Mouse (Mus musculus): ENCODE data around the gene Klra4. TPM values are rescaled to one million over a fixed set of nuclear protein-coding genes. Genes with fewer than 3 reads are reported as not detected.
"Not testable (repeated sequence)": the region's sequence is repeated elsewhere in the genome, so short reads cannot be mapped to it uniquely, and the experiment has no call there.

Klra4 gene
- total RNA-seq (2021), result not detected

DNA sequence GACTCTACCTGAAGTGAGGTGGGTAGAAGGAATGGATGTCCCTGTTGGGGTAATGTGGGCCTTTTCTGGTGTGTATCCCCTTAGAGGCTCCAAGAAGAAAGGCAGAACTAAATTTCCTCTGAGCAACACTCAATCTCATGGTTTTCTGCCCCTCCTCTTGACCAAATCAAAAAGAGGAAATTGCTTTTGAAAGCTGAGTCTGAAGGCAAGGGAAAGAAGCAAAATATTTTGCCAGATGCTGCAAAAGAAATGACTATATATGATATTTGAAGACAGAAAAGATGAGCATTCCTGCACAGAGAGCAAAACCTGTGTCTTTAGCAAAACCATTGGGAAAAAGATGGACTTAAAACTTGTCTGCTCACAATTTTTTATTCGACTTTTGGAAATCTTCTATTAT lies at the start of gene Klra4:
Klra4 (minus strand) TSS at position 101 of the 400 bp plus-strand sequence.
- not testable (repeated sequence) for DNase-seq (ENCODE audit: low spot score)
- intact Hi-C loops (cut with DNase I), result loop anchor here (5.0 kb wide), 1 partner anchor 240 kb away; no protein-coding TSS in a partner anchor

DNA sequence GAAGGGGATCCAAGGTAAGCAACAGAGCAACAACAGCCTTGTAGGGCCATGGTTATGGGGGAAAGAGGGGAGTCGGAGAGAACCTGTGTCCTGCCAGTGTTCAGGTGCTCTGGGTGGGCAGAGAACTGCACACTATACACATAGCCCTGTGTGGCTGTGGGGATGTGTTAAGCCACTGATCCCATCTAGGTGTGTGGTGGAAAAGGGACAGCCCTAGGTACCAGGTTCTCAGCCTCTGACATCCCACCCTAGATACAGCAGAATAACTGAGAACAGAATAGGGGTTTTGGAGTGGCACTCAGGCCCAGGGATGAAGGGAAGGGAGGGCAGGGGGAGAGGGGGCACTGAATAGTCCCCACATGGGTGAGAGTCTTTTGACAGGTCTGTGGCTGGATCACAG lies 43.4 kb upstream of the Klra4 start:
- DNase-seq (ENCODE audit: low spot score), result no peak
- intact Hi-C loops (cut with DNase I), result no loop called here

DNA sequence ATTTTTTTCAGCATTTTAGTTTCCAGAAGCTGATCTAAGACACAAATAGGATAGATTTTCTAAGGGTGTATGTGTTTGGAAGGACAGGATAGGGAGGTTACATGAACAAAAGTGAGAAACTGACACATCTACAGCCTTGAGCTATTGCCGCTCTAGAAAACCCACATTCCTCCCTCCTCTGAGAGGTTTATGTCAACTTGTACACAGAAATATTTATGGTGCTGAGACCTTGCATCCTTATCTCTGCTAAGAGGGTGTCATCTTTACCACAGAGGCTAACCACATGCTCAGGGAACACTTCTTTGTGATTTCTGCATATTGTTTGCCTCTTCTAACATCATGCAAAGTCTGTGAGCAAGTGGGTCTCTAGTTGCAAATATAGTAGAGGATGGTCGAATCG lies 35.7 kb upstream of the Klra4 start:
- intact Hi-C loops (cut with DNase I); DNase-seq (ENCODE audit: low spot score): not testable (repeated sequence)

DNA sequence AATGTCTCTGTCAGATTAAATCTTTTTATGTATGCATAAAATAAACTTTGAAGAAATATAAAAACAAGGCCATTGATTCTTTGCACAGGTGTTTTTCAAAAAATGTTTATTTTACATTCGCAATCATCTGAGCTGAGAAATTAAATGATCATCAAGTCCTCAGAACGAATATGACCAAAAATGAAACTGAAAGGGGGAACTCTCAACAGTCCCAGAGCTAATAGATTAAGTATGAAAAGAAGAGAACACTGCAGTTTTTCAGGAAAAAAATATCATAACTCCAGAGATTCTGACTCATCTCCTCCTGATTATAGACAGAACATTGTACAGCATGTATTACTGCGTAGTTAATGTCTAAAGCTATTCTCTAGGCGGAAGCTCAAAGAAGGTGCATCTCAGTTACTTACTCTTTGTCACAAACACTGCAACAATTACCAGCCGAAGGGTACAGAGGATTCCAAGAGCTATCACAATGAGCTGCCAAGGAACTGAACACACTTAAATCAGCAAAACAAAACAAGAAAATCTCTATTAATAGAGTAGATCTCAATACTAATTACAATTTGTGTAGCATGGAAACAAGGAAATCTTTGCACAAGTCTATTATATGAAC lies 25.4 kb upstream of the Klra4 start:
- no peak for DNase-seq (ENCODE audit: low spot score)
- intact Hi-C loops (cut with DNase I), result loop anchor here (10.0 kb wide), 1 partner anchor 518 kb away; the partner anchor contains the start of gene Klre1

DNA sequence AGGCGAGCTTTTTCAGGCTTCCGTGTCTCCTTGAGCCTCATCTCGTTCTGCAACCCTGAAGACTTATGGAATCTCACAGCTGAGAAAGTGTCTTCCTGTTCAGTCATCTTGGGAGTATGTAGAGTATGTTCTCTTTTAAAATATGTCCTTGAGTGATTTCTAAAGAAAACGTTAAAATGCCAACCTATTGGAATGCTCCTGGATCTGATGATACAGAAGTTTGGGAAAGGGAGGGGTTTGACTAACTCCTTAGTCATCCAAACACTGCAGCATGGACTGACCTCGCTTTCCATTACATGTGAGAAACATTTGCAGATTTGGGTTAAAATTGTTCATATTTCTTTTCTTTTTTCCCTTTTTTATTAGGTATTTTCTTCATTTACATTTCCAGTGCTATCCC lies 1.9 kb downstream of the Klra4 start:
- intact Hi-C loops (cut with DNase I), result loop anchor here (5.0 kb wide), 1 partner anchor 242 kb away; no protein-coding TSS in a partner anchor
- no peak for DNase-seq (ENCODE audit: low spot score)

DNA sequence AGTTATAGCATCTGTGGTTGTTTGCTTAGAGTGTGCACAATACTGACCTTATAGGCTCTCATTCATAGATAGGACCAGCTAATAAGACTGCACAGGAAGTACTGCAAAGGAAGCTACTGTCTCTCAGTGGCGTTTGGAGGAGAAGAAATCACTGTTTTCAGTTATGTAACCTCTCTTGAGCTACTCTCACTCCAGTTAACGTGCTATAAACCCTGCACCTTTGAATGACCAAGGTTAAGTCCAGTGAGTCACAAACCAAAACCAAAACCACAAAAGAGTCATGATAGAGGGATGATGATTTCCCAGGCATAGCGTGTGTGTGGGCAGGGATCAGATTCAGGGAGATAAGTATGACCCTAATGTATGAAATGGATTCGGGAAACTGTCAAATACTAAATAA lies 31.9 kb downstream of the Klra4 start:
- DNase-seq (ENCODE audit: low spot score); intact Hi-C loops (cut with DNase I): not testable (repeated sequence)

DNA sequence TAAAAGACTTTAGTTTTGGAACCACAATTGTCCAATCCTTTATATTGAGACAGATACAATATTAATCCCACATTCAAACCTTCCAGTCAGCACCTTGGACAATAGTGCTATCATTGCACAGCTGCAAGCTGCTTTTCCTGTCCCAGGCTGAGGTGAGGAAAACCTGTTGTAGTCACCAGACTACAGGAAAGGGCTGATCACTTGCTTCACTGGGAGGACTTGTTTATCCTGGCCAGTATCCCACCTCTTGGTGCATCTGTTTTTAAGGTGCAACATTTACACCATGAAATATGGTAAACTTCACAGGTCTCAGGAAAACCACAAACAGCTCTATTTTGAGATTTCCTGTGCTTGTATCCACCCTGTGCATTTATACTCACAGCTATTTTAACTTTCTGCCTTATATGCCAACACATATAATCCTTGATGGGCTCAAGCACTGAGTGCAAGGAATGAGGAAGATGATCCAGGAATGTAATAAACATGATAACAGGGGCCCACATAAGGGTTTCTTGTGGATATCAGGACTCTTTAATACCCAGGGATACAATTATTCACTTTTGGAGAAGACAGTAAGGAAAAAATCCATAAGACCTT lies 35.5 kb downstream of the Klra4 start:
- DNase-seq (ENCODE audit: low spot score); intact Hi-C loops (cut with DNase I): not testable (repeated sequence)

DNA sequence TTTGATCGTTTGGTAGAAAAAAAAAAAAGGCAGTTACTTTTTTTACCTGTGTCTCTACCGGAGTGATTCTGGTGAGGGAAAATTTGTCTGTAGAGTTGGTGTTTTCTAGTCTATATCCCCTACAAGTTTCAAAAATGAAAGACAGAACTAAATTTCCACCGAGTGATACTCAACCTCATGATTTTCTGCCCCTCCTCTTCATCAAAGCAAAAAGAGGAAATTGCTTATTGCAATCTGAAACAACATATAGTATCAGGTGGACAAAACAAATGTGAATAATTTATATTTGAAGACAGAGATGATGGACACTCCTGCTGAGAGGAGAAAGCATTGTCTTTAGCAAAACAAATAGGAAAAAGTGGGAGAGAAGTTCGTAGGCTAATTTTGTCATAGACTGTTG lies 40.2 kb downstream of the Klra4 start, which contains the start of gene Klra6:
Klra6 (minus strand) TSS at position 101 of the 400 bp plus-strand sequence.
- DNase-seq (ENCODE audit: low spot score), result no peak
- intact Hi-C loops (cut with DNase I), result no loop called here

Other genes with a start within 250 kb of the Klra4 start
- gene Gm17631, start 204.6 kb downstream of the Klra4 start, total RNA-seq (2021), result not detected
- gene Klra17, start 190.6 kb downstream of the Klra4 start, total RNA-seq (2021), result not detected
- not detected for gene Klra5, start 149.6 kb downstream of the Klra4 start, total RNA-seq (2021)
- not detected for gene Klra6, start 40.3 kb downstream of the Klra4 start, total RNA-seq (2021)
- gene Klra8, start 62.6 kb upstream of the Klra4 start, total RNA-seq (2021), result under 1 TPM; 0.22 to 0.57 TPM
- gene Klra9, start 125.8 kb upstream of the Klra4 start, total RNA-seq (2021), result 1 to 10 TPM; 1.4 to 2.8 TPM
- gene Klra7, start 166.1 kb upstream of the Klra4 start, total RNA-seq (2021), result not detected
- under 1 TPM in 1 of 2 experiments, not detected in 1; 0.42 TPM for gene Klra10, start 214.7 kb upstream of the Klra4 start, total RNA-seq (2021)